Mouse (Mus musculus): ENCODE results near the gene Coq8b. TPM values are rescaled to one million over a fixed set of nuclear protein-coding genes. Genes with fewer than 3 reads are reported as not detected.

Gene Coq8b
- 20.1 and 20.9 TPM in 2 replicates for polyA plus RNA-seq (2015; fragmentation: Nextera tagmentation; extraction: Ambion mirVana)

GRCm38 (mm10) chr7:27232781-27233281 is at the start of gene Coq8b:
Gene Coq8b (plus strand): TSS chr7:27233023.
- Histone ChIP-seq H3K27ac (replicated peaks) (peak within 1 kb of the TSS; percentile 78), H3K9me3 (replicated peaks) (no peaks in the 10 kb centered on the region), H3K36me3 (no peaks in the 10 kb centered on the region), H3K4me2 (peak within 1 kb of the TSS; percentile 68), H3K27me3 (replicated peaks) (no peaks in the 10 kb centered on the region), H3K4me1 (peaks cover 24% of the 10 kb centered on the region), H3K9ac (replicated peaks) (peak within 1 kb of the TSS; percentile 48), H3K4me3 (replicated peaks) (peak within 1 kb of the TSS; percentile 61)
- peak; percentile 93 for ATAC-seq (ENCODE audit: low FRiP score)
- WGBS = 0% methylated on average over 25 of the region's 25 CpGs

DNA sequence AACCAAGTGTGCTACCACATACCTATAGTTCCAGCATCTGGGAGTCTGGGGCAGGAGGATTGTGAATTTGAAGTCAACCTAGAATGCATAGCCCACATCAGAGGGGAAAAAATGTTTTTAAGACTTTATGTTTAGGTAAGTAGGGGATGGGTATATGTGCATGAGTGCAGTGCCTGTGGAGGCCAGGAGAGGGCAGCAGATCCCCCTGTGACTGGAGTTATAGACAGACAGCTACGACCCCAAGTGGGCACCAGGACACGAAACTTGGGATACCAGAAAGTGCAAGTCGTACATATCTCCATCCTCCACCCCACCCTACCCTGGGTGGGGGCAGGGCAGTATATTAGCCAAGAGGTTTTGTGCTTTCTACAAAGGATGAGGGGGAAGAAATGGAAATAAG is 47.9 kb upstream of the Coq8b start:
- 72% methylated on average over 3 of the region's 3 CpGs for WGBS

DNA sequence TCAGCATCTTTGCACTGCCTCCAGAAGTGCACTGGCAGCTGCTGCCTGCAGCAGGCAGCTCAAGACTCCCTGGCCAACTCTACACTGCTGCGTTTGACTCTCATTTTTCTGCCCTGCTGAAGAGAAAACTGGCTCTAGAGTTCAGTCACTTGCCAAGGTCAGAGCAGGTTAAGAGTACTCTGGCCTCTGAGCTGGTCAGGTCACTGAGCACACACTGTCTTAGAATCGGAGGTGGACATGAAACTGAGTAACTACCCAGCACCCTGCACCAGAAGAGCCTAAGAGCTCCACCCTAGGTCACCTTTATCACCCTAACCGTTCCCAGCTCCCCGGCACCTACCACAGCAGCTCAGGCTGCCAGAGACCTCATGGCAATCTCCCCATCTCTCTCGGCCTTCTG is 46.8 kb upstream of the Coq8b start:
- peaks cover 73% of the 10 kb centered on the region for H3K36me3 ChIP-seq
- H3K4me2 ChIP-seq = no peak overlapping the region
- no peak overlapping the region for H3K27ac ChIP-seq (replicated peaks)
- 93% methylated on average over 5 of the region's 5 CpGs for WGBS
- ATAC-seq (ENCODE audit: low FRiP score) = no peak
- no peaks in the 10 kb centered on the region for H3K27me3 ChIP-seq (replicated peaks)
- no peak overlapping the region for H3K9ac ChIP-seq (replicated peaks)
- H3K4me1 ChIP-seq = no peaks in the 10 kb centered on the region
- H3K4me3 ChIP-seq (replicated peaks) = no peak overlapping the region
- no peaks in the 10 kb centered on the region for H3K9me3 ChIP-seq (replicated peaks)

More for the DNA sequence above, 47.9 kb upstream of the Coq8b start:
- Histone ChIP-seq H3K4me1 (0 out of 2 replicates have a peak, but pooled peaks cover 2% of the 10 kb centered on the region), H3K36me3 (peaks cover 63% of the 10 kb centered on the region), H3K27me3 (replicated peaks) (no peaks in the 10 kb centered on the region), H3K27ac (replicated peaks) (no peak overlapping the region), H3K4me3 (replicated peaks) (no peak overlapping the region), H3K9ac (replicated peaks) (no peak overlapping the region), H3K9me3 (replicated peaks) (no peaks in the 10 kb centered on the region), H3K4me2 (no peak overlapping the region)
- ATAC-seq (ENCODE audit: low FRiP score) = no peak

DNA sequence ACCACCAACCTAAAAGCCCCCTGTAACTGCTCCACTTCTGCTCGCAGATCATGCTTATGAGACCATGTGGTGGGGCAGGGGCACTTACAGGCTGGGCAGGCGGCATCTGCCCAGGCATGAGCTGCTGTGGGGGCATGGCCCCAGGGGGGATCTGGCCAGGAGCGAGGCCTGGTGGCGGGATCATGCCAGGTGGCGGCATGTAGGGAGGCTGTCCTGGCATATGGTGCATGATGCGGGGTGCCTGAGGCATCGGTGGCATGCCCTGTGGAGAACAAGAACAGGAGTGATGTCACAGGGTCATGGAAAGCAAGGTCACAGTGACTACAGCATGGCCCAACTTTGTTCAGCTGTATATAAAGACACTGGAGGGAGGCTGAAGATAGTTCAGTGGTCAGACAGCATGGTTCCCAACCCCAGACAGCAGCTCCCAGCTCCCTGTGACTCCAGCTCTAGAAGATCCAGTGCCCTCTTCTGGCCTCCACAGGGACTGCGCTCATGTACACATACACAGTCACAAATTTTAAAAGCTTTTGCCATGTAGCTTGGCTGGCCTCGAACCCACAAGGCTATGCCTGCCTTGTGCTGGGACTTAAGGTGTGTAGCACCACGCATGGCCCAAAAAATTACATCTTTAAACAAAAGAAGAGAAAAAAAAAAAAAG is 43.4 kb upstream of the Coq8b start:
- Histone ChIP-seq H3K9me3 (replicated peaks) (no peaks in the 10 kb centered on the region), H3K27me3 (replicated peaks) (no peaks in the 10 kb centered on the region), H3K27ac (replicated peaks) (no peak overlapping the region), H3K36me3 (peaks cover 88% of the 10 kb centered on the region), H3K4me3 (replicated peaks) (no peak overlapping the region), H3K4me2 (no peak overlapping the region), H3K9ac (replicated peaks) (no peak overlapping the region), H3K4me1 (peaks cover 20% of the 10 kb centered on the region)
- ATAC-seq (ENCODE audit: low FRiP score) = no peak
- 90% methylated on average over 10 of the region's 10 CpGs for WGBS

DNA sequence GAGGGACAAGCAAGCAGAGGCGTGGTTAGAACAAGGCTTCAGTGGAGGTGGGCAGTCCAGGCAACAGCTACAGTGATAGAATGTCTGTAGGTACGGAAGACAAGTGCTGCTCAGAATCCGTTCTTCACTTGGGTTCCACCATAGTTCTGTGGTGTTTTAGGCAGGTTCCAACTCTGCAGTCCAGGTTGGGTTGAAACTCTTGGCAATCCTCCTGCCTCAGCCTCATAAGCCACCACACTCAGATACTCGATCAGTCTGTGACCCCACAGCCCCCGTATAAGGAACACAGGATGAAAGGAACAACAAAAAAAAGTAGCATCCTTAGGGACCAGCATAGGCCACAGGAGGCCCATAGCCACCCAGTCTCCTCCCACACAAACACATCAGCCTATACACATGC is 40.4 kb upstream of the Coq8b start:
- H3K27ac ChIP-seq (replicated peaks) = no peak overlapping the region
- ATAC-seq (ENCODE audit: low FRiP score) = no peak
- H3K4me1 ChIP-seq = peaks cover 34% of the 10 kb centered on the region
- H3K27me3 ChIP-seq (replicated peaks) = no peaks in the 10 kb centered on the region
- H3K36me3 ChIP-seq = peaks cover 60% of the 10 kb centered on the region
- H3K4me2 ChIP-seq = no peak overlapping the region
- no peaks in the 10 kb centered on the region for H3K9me3 ChIP-seq (replicated peaks)
- no peak overlapping the region for H3K4me3 ChIP-seq (replicated peaks)
- WGBS = 98% methylated on average over 5 of the region's 5 CpGs
- H3K9ac ChIP-seq (replicated peaks) = no peak overlapping the region

DNA sequence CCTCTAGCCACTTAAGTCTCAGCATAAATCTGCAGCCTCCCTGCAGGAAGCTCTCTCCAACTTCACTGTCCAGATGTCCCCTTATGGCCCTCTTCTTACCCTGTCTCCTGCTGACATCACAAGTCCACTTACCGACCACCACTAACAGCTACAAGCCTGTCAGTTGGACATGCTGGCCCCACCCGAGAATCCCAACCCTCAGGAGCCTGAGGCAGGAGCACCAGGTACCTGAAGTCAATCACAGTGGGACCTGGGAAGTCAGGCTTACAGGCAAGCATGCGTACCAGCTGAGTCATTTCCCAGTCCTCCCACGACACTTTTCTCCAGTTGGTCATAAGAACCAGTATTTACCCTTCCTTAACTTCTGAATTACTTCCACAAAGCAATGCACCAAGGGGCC is 39.1 kb upstream of the Coq8b start:
- H3K4me2 ChIP-seq = peak overlapping the region; percentile 5
- no peaks in the 10 kb centered on the region for H3K9me3 ChIP-seq (replicated peaks)
- peaks cover 48% of the 10 kb centered on the region for H3K36me3 ChIP-seq
- H3K4me1 ChIP-seq = peaks cover 34% of the 10 kb centered on the region
- H3K27me3 ChIP-seq (replicated peaks) = no peaks in the 10 kb centered on the region
- ATAC-seq (ENCODE audit: low FRiP score) = no peak
- WGBS = 88% methylated on average over 4 of the region's 4 CpGs
- no peak overlapping the region for H3K9ac ChIP-seq (replicated peaks)
- no peak overlapping the region for H3K27ac ChIP-seq (replicated peaks)
- no peak overlapping the region for H3K4me3 ChIP-seq (replicated peaks)

- Histone ChIP-seq H3K27ac (replicated peaks) (peak within 1 kb of the TSS; percentile 99), H3K27me3 (replicated peaks) (no peaks in the 10 kb centered on the region), H3K36me3 (peaks cover 28% of the 10 kb centered on the region), H3K4me1 (peaks cover 34% of the 10 kb centered on the region), H3K4me3 (replicated peaks) (peak within 1 kb of the TSS; percentile 97), H3K9me3 (replicated peaks) (no peaks in the 10 kb centered on the region), H3K4me2 (peak within 1 kb of the TSS; percentile 74), H3K9ac (replicated peaks) (peak within 1 kb of the TSS; percentile 91)
- peak; percentile 98 for ATAC-seq (ENCODE audit: low FRiP score)
- under 1% methylated on average over 64 of the region's 64 CpGs for WGBS
These were observed 36.9 kb upstream of the Coq8b start, which contains the start of the genes BC024978 and Snrpa for GRCm38 (mm10) chr7:27195681-27196611. Gene BC024978 (plus strand): TSS chr7:27195781. Gene Snrpa (minus strand): TSS chr7:27196271.

- H3K27ac ChIP-seq (replicated peaks) = no peak overlapping the region
- peaks cover 19% of the 10 kb centered on the region for H3K36me3 ChIP-seq
- ATAC-seq (ENCODE audit: low FRiP score) = no peak
- 84% methylated on average over 3 of the region's 3 CpGs for WGBS
- H3K9ac ChIP-seq (replicated peaks) = no peak overlapping the region
- H3K27me3 ChIP-seq (replicated peaks) = no peaks in the 10 kb centered on the region
- H3K9me3 ChIP-seq (replicated peaks) = no peaks in the 10 kb centered on the region
- no peak overlapping the region for H3K4me2 ChIP-seq
- H3K4me1 ChIP-seq = peaks cover 34% of the 10 kb centered on the region
- H3K4me3 ChIP-seq (replicated peaks) = no peak overlapping the region
These were observed 35.7 kb upstream of the Coq8b start for GRCm38 (mm10) chr7:27197136-27197535.

- no peak overlapping the region for H3K9ac ChIP-seq (replicated peaks)
- no peak overlapping the region for H3K4me2 ChIP-seq
- no peaks in the 10 kb centered on the region for H3K9me3 ChIP-seq (replicated peaks)
- 97% methylated on average over 8 of the region's 8 CpGs for WGBS
- peaks cover 32% of the 10 kb centered on the region for H3K4me1 ChIP-seq
- ATAC-seq (ENCODE audit: low FRiP score) = no peak
- no peak overlapping the region for H3K27ac ChIP-seq (replicated peaks)
- H3K36me3 ChIP-seq = peaks cover 19% of the 10 kb centered on the region
- no peaks in the 10 kb centered on the region for H3K27me3 ChIP-seq (replicated peaks)
- no peak overlapping the region for H3K4me3 ChIP-seq (replicated peaks)
These were observed 35.2 kb upstream of the Coq8b start for GRCm38 (mm10) chr7:27197634-27198033.

- H3K36me3 ChIP-seq = peaks cover 19% of the 10 kb centered on the region
- H3K9ac ChIP-seq (replicated peaks) = no peak overlapping the region
- no peak overlapping the region for H3K4me3 ChIP-seq (replicated peaks)
- no peak overlapping the region for H3K4me2 ChIP-seq
- no peaks in the 10 kb centered on the region for H3K9me3 ChIP-seq (replicated peaks)
- H3K27me3 ChIP-seq (replicated peaks) = no peaks in the 10 kb centered on the region
- H3K4me1 ChIP-seq = peaks cover 24% of the 10 kb centered on the region
- no peak for ATAC-seq (ENCODE audit: low FRiP score)
- no peak overlapping the region for H3K27ac ChIP-seq (replicated peaks)
These were observed 34.5 kb upstream of the Coq8b start for GRCm38 (mm10) chr7:27198355-27198754.

DNA sequence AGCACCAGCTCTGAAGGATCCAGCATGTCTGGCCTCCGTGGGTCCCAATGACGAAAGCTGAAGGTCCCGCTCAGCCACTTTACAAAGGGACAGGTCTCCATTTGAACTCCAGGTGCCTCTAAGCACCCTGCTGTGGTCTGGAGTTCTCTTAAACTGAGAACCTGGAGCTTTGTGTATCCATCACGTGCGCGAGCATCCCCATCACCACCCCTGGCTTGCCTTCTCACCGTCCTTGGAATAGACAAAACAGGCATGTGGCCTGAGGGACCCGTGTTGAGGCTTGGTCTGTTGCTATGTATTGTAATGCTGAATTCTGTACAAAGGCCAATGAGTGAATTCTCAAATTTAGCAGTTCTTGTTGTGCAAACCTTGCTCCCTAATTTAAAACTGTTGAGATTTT is 34.0 kb upstream of the Coq8b start:
- no peak overlapping the region for H3K27ac ChIP-seq (replicated peaks)
- H3K9me3 ChIP-seq (replicated peaks) = no peaks in the 10 kb centered on the region
- H3K4me2 ChIP-seq = no peak overlapping the region
- no peak overlapping the region for H3K9ac ChIP-seq (replicated peaks)
- peaks cover 21% of the 10 kb centered on the region for H3K36me3 ChIP-seq
- H3K4me1 ChIP-seq = peaks cover 20% of the 10 kb centered on the region
- no peaks in the 10 kb centered on the region for H3K27me3 ChIP-seq (replicated peaks)
- no peak overlapping the region for H3K4me3 ChIP-seq (replicated peaks)
- WGBS = 97% methylated on average over 8 of the region's 8 CpGs
- ATAC-seq (ENCODE audit: low FRiP score) = no peak

Measured in neural tube, embryonic 15.5 days (tissue).